8 mouse cellular contexts compared by ENCODE assay signal in the genomic region with DNA sequence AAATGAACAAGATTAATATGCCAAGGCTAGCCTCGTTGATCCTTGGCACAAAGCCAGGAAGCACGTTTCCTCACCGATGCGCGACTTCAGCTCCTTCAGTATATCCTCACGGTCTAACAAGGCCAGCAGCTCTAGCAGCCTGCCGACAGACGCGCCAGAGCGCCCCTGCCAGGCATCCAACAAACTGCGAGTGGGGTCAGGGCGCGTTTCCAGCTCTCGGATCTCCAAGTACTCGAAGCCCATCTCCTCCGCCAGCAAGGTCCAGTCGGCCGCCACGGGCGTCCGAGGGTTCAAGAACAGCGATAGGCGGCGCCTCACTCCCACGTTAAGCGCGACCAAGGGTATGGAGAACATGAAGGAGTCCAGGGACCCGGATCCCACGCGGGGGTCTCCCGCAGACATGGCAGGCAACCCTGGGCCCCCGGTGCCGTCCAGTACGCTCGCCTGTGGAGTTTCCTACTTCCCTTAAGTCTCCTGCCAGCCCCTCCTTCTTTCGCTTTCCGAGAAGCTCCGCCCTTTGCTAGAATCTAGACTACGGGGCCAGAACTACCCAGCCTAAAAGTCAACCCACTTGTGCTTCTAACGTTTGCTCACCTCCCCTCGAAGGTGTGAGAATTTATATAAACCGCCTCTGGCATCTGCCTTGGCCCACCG. TPM values are rescaled to one million over a fixed set of nuclear protein-coding genes. Genes with fewer than 3 reads are reported as not detected.
A peak's percentile ranks its signal among the peaks of the same experiment; 100 is the strongest.
DNase-seq lines count a peak whose midpoint lies in the region; ATAC-seq and TF ChIP-seq lines count a peak whose summit lies in the region.

A gene (plus strand): TSS at position 119 of the 654 bp plus-strand sequence.

- TF ChIP-seq POLR2A in ES-Bruce4 (IDR thresholded peaks at IDR 0.05; ENCODE audit: insufficient read depth, low read length) = no peak

- H3K4me3 ChIP-seq in ES-Bruce4 (ENCODE audit: low read depth, low read length) = peak within 1 kb of the TSS; percentile 82
- H3K4me3 ChIP-seq in brown adipose tissue, adult 24 weeks (ENCODE audit: insufficient read depth, low read depth, low read length) = peak within 1 kb of the TSS; percentile 95
- H3K4me3 ChIP-seq in forebrain, embryonic 11.5 days (ENCODE audit: low read depth, low read length) = peak within 1 kb of the TSS; percentile 66
- peak within 1 kb of the TSS; percentile 89 for H3K4me3 ChIP-seq in heart, postnatal 0 days (ENCODE audit: low read depth, low read length)
- peak within 1 kb of the TSS; percentile 74 for H3K4me3 ChIP-seq in neural tube, embryonic 14.5 days (ENCODE audit: low read depth, low read length)

- peak within 1 kb of the TSS; percentile 84 for H3K27ac ChIP-seq in ES-Bruce4 (ENCODE audit: insufficient read depth, low read length)
- peak within 1 kb of the TSS; percentile 91 for H3K27ac ChIP-seq in brown adipose tissue, adult 24 weeks (replicated peaks; ENCODE audit: low read depth, low read length)
- H3K27ac ChIP-seq in forebrain, embryonic 11.5 days (ENCODE audit: low read depth, low read length) = peak within 1 kb of the TSS; percentile 79
- H3K27ac ChIP-seq in heart, postnatal 0 days (ENCODE audit: low read depth) = peak within 1 kb of the TSS; percentile 88
- H3K27ac ChIP-seq in neural tube, embryonic 14.5 days (ENCODE audit: low read depth, low read length) = peak within 1 kb of the TSS; percentile 55; the same call in 1 of the 2 replicates

- peak within 1 kb of the TSS; percentile 68 for H3K4me2 ChIP-seq in forebrain, embryonic 11.5 days (ENCODE audit: low read depth, low read length, severe bottlenecking)
- H3K4me2 ChIP-seq in heart, postnatal 0 days (ENCODE audit: low read depth, low read length) = peak within 1 kb of the TSS; percentile 84
- H3K4me2 ChIP-seq in neural tube, embryonic 14.5 days (ENCODE audit: low read depth, low read length) = peak within 1 kb of the TSS; percentile 66

- no peaks in the 10 kb centered on the region for H3K36me3 ChIP-seq in ES-Bruce4 (ENCODE audit: control insufficient read depth, insufficient read depth, low read length, poor library complexity, severe bottlenecking)
- no peaks in the 10 kb centered on the region; the same call in 1 of the 2 replicates for H3K36me3 ChIP-seq in forebrain, embryonic 11.5 days (ENCODE audit: control insufficient read depth, insufficient read depth, low read length)
- H3K36me3 ChIP-seq in heart, postnatal 0 days (replicated peaks; ENCODE audit: control insufficient read depth, insufficient read depth, low read length) = peaks cover 33% of the 10 kb centered on the region
- peaks cover 12% of the 10 kb centered on the region for H3K36me3 ChIP-seq in neural tube, embryonic 14.5 days (ENCODE audit: control insufficient read depth, insufficient read depth, low read length)

- DNase-seq in forebrain, embryonic 11.5 days (ENCODE audit: low spot score) = peak; percentile 75
- peak; percentile 70 for DNase-seq in heart, postnatal 0 days (ENCODE audit: low spot score)
- peak; percentile 82 for DNase-seq in kidney, postnatal 36 days
- DNase-seq in lung, adult 18-20 months = peak; percentile 87 to 91
- peak; percentile 52 to 67 for DNase-seq in thymus, adult 18-20 months

- H3K4me1 ChIP-seq in ES-Bruce4 (ENCODE audit: control insufficient read depth, insufficient read depth, low read length) = peaks cover 3% of the 10 kb centered on the region
- peaks cover 10% of the 10 kb centered on the region for H3K4me1 ChIP-seq in brown adipose tissue, adult 24 weeks (ENCODE audit: control insufficient read depth, insufficient read depth, insufficient read length, low read length)
- peaks cover 7% of the 10 kb centered on the region; the same call in 1 of the 2 replicates for H3K4me1 ChIP-seq in forebrain, embryonic 11.5 days (replicated peaks; ENCODE audit: control insufficient read depth, insufficient read depth, low read length)
- H3K4me1 ChIP-seq in heart, postnatal 0 days (ENCODE audit: control insufficient read depth, insufficient read depth) = peaks cover 14% of the 10 kb centered on the region
- peaks cover 14% of the 10 kb centered on the region for H3K4me1 ChIP-seq in neural tube, embryonic 14.5 days (ENCODE audit: control insufficient read depth, insufficient read depth, low read length)

- H3K9ac ChIP-seq in ES-Bruce4 (ENCODE audit: low read depth, poor library complexity, severe bottlenecking) = peak within 1 kb of the TSS; percentile 56
- peak within 1 kb of the TSS; percentile 59 for H3K9ac ChIP-seq in forebrain, embryonic 11.5 days (ENCODE audit: low read length)
- H3K9ac ChIP-seq in heart, postnatal 0 days (replicated peaks; ENCODE audit: low read depth, low read length) = peak within 1 kb of the TSS; percentile 86
- peak within 1 kb of the TSS; percentile 37 for H3K9ac ChIP-seq in neural tube, embryonic 14.5 days (replicated peaks; ENCODE audit: low read depth, low read length)

- ATAC-seq in forebrain, embryonic 11.5 days (replicated peaks; ENCODE audit: low FRiP score) = no peak
- ATAC-seq in heart, postnatal 0 days (ENCODE audit: insufficient read depth, low read depth) = peak; percentile 4; the same call in 1 of the 2 replicates
- no peak for ATAC-seq in neural tube, embryonic 14.5 days (ENCODE audit: low read depth)

- 1% methylated on average over 43 of the region's 43 CpGs for WGBS in forebrain, embryonic 11.5 days
- under 1% methylated on average over 43 of the region's 43 CpGs for WGBS in heart, postnatal 0 days
- under 1% methylated on average over 43 of the region's 43 CpGs for WGBS in neural tube, embryonic 14.5 days

- no peaks in the 10 kb centered on the region for H3K27me3 ChIP-seq in ES-Bruce4 (ENCODE audit: control insufficient read depth, insufficient read depth, low read length, poor library complexity, severe bottlenecking)
- H3K27me3 ChIP-seq in forebrain, embryonic 11.5 days (ENCODE audit: control insufficient read depth, insufficient read depth, low read length) = peaks cover 3% of the 10 kb centered on the region; the same call in 1 of the 2 replicates
- H3K27me3 ChIP-seq in heart, postnatal 0 days (ENCODE audit: control insufficient read depth, insufficient read depth, low read length) = no peaks in the 10 kb centered on the region
- H3K27me3 ChIP-seq in neural tube, embryonic 14.5 days (ENCODE audit: control insufficient read depth, insufficient read depth, low read length) = no peaks in the 10 kb centered on the region

- H3K9me3 ChIP-seq in ES-Bruce4 (replicated peaks; ENCODE audit: control insufficient read depth, insufficient read depth, low read length, poor library complexity, severe bottlenecking) = no peaks in the 10 kb centered on the region
- H3K9me3 ChIP-seq in forebrain, embryonic 11.5 days (ENCODE audit: control insufficient read depth, low read length) = no peaks in the 10 kb centered on the region
- no peaks in the 10 kb centered on the region for H3K9me3 ChIP-seq in heart, postnatal 0 days (replicated peaks; ENCODE audit: control insufficient read depth, low read length)
- no peaks in the 10 kb centered on the region for H3K9me3 ChIP-seq in neural tube, embryonic 14.5 days (ENCODE audit: control insufficient read depth, low read length)

- TF ChIP-seq CTCF in ES-Bruce4 (IDR thresholded peaks at IDR 0.05; ENCODE audit: low read depth, low read length) = no peak
- peak; percentile 3; the same call in 1 of the 2 replicates for TF ChIP-seq CTCF in heart, postnatal 0 days (IDR thresholded peaks at IDR 0.05; ENCODE audit: low read depth)

- no peak for TF ChIP-seq EP300 in ES-Bruce4 (IDR thresholded peaks at IDR 0.05; ENCODE audit: insufficient read depth, low read depth, low read length)
- no peak for TF ChIP-seq EP300 in heart, postnatal 0 days (IDR thresholded peaks at IDR 0.05; ENCODE audit: low read depth)

RNA-seq across cellular contexts. Expression of the gene that starts here (rescaled TPM):
- 20.7 and 23.9 TPM in 2 replicates for polyA plus RNA-seq in ES-Bruce4 (2011; ENCODE audit: insufficient read depth, insufficient read length, low read depth, missing spikeins)
- polyA plus RNA-seq in brown adipose tissue, adult 24 weeks (2012; ENCODE audit: insufficient read depth, insufficient read length, missing spikeins) = 82.7 and 96.9 TPM in 2 replicates
- 62.6 and 75.6 TPM in 2 replicates for polyA plus RNA-seq in forebrain, embryonic 11.5 days (2014; fragmentation: Nextera tagmentation; extraction: Ambion mirVana)
- 179 and 206 TPM in 2 replicates for total RNA-seq in heart, postnatal 0 days (2014; rRNA removed; ENCODE audit: low replicate concordance)
- polyA plus RNA-seq in heart, postnatal 0 days (2015; fragmentation: Nextera tagmentation; extraction: Ambion mirVana) = 89.1 and 89.8 TPM in 2 replicates
- 95.4 and 100 TPM in 2 replicates for polyA plus RNA-seq in neural tube, embryonic 14.5 days (2014; fragmentation: Nextera tagmentation; extraction: Ambion mirVana)
